Mouse (Mus musculus) right cerebral cortex, postnatal 14 days (tissue): ENCODE results near the gene Otop2.
A peak's percentile ranks its signal among the peaks of the same experiment; 100 is the strongest.

Source experiments
- DNase-seq: peaks from one replicate; pipeline ENCODE4 v3.0.0; 2022

Otop2 gene

GRCm38 (mm10) chr11:115276780-115277603, 30.0 kb upstream of the Otop2 start, which contains the start of gene Fdxr:
Fdxr (minus strand) TSS chr11:115277050.
- peak; percentile 96 for DNase-seq

- no peak for DNase-seq
Measured at GRCm38 (mm10) chr11:115277604-115277975, 29.4 kb upstream of the Otop2 start.

GRCm38 (mm10) chr11:115278176-115278575, 28.8 kb upstream of the Otop2 start:
- no peak for DNase-seq

- no peak for DNase-seq
Measured at GRCm38 (mm10) chr11:115279726-115280125, 27.2 kb upstream of the Otop2 start.

- no peak for DNase-seq
Measured at GRCm38 (mm10) chr11:115282295-115282694, 24.7 kb upstream of the Otop2 start.

- DNase-seq: no peak
Measured at GRCm38 (mm10) chr11:115282723-115283485, 24.1 kb upstream of the Otop2 start.

- no peak for DNase-seq
Measured at GRCm38 (mm10) chr11:115283486-115283765, 23.5 kb upstream of the Otop2 start.

GRCm38 (mm10) chr11:115283891-115284620, 22.9 kb upstream of the Otop2 start:
- DNase-seq: no peak

GRCm38 (mm10) chr11:115285282-115285681, 21.7 kb upstream of the Otop2 start:
- DNase-seq: no peak

- peak; percentile 44 for DNase-seq
Measured at GRCm38 (mm10) chr11:115286201-115286993, 20.6 kb upstream of the Otop2 start.

- DNase-seq: no peak
Measured at GRCm38 (mm10) chr11:115287386-115287785, 19.6 kb upstream of the Otop2 start.

GRCm38 (mm10) chr11:115288305-115288704, 18.7 kb upstream of the Otop2 start:
- no peak for DNase-seq

- DNase-seq: no peak
Measured at GRCm38 (mm10) chr11:115289885-115290284, 17.1 kb upstream of the Otop2 start.

GRCm38 (mm10) chr11:115290314-115290713, 16.6 kb upstream of the Otop2 start:
- DNase-seq: no peak

- DNase-seq: no peak
Measured at GRCm38 (mm10) chr11:115290919-115291318, 16.0 kb upstream of the Otop2 start.

- no peak for DNase-seq
Measured at GRCm38 (mm10) chr11:115291503-115291902, 15.5 kb upstream of the Otop2 start.

GRCm38 (mm10) chr11:115292631-115293375, 14.2 kb upstream of the Otop2 start:
- no peak for DNase-seq

- DNase-seq: no peak
Measured at GRCm38 (mm10) chr11:115295939-115296338, 11.0 kb upstream of the Otop2 start.

- no peak for DNase-seq
Measured at GRCm38 (mm10) chr11:115296471-115297210, 10.3 kb upstream of the Otop2 start.

GRCm38 (mm10) chr11:115297214-115297826, 9.6 kb upstream of the Otop2 start, which contains the start of gene Fads6:
Fads6 (minus strand) TSS chr11:115297663.
- peak; percentile 74 for DNase-seq

GRCm38 (mm10) chr11:115298160-115298559, 8.8 kb upstream of the Otop2 start:
- DNase-seq: no peak
